Mouse (Mus musculus) bone marrow, adult 2 months (tissue): Measurements from ENCODE around the gene D10Wsu102e.

Experiments used
- CTCF ChIP-seq: fragments of 200-500 bp; IDR thresholded peaks from 2 replicates; pipeline ENCODE4 v1.5.1; 2011; ENCODE audit warnings: low read length, control low read depth; ENCODE audit not compliant: control insufficient read depth, insufficient read depth
- POLR2A ChIP-seq: fragments of 200-500 bp; IDR thresholded peaks from 2 replicates; pipeline ENCODE4 v1.6.1; 2011; ENCODE audit warnings: low read depth, mild to moderate bottlenecking, control low read depth, low read length, borderline replicate concordance; ENCODE audit not compliant: control insufficient read depth

DNA sequence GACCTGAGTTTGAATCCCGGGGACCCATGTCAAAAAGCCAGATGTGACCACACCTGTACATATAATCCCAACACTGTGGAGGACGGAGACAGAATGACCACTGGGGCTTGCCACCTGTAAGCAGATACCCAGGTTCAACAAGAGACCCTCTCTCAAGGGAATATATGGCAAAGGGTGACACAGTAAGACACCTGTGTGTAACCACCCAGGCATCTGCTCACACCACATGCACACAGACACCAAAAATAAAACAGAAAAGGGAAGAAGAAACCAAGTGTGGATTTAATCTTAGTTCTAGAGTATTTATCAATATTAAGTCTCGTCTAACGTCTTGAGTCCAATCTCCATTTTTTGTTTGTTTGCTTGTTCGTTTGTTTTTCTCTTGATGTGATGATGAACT is 28.2 kb upstream of the D10Wsu102e start:
- TF ChIP-seq CTCF, result no peak
- TF ChIP-seq POLR2A, result no peak
